Mouse (Mus musculus) spleen, postnatal 10 days (tissue): ENCODE measurements around the gene Cbr3.

Experiments used
- DNase-seq, 2 experiments: peaks; one replicate each; pipeline ENCODE4 v3.0.0; 2021 to 2022; ENCODE audit warnings: low spot score in 2 of 2

The Cbr3 gene

GRCm38 (mm10) chr16:93711411-93712188 is 28.6 kb downstream of the Cbr3 start, which contains the start of gene Dop1b:
Gene Dop1b, plus strand, starts transcription at chr16:93711904.
- DNase-seq: peak; percentile 100

- peak in 1 of 2 experiments; percentile 74 for DNase-seq
These were observed 29.3 kb downstream of the Cbr3 start for GRCm38 (mm10) chr16:93712189-93712885.

GRCm38 (mm10) chr16:93712966-93713365 is 30.0 kb downstream of the Cbr3 start:
- peak in 1 of 2 experiments; percentile 23 for DNase-seq

DNA sequence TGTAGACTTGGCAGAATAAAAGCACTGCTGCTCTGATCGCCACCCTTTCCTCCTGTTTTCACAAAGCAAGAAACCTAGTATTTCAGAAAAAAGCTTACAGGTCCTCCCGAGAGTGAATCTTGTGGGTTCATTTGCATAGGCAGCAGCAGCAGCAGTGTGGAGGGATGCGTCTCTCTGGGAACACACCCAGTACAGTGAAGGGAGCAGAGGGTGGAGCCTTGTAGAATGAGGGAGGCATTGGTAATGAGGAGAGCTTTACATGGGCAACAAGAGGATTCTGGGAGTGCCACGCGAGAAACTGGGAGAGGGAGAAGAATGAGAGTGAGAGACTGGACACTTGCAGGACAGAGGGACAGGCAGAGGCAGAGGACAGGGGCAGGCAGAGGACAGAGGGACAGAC is 31.4 kb downstream of the Cbr3 start:
- DNase-seq: peak; percentile 16 to 30

GRCm38 (mm10) chr16:93715826-93716225 is 32.8 kb downstream of the Cbr3 start:
- no peak for DNase-seq

GRCm38 (mm10) chr16:93717299-93717703 is 34.3 kb downstream of the Cbr3 start:
- DNase-seq: peak; percentile 56 to 85

- no peak for DNase-seq
These were observed 38.8 kb downstream of the Cbr3 start for GRCm38 (mm10) chr16:93721771-93722170.

GRCm38 (mm10) chr16:93722476-93722875 is 39.5 kb downstream of the Cbr3 start:
- no peak for DNase-seq

DNA sequence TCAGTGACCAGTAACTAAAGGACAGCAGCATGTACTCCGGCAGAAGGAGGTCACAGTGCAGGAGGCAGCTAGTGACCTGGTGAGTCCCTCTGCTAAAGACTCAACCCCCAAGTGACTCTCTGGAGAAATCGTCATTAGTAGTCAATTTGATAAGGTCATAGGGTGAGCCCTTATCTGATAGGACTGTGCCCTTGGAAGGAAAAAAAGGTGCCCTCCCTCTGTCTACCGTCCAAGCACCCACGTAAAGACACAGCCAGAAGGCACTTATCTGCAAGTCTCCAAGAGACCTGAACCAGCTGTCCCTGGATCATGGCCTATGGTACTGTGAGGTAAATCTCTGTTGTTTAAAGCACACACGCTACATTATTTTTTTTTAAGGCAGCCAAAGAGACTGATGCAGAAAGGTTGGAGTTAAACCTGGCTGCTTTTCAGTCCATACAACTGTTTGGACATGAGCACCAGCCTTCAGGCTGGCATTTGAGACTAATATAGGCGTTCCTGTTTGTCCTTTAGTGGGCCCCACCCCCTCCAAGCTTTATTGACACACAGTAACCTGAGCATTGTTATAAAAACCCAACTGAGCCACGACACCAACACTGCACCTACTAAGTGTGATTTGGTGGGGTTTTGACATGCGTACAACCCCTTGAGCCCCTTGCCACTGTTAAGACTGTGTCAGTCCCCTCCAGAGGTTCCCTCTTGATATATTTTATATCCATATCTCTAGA is 42.6 kb downstream of the Cbr3 start:
- no peak for DNase-seq

GRCm38 (mm10) chr16:93726186-93726585 is 43.2 kb downstream of the Cbr3 start:
- no peak for DNase-seq

DNA sequence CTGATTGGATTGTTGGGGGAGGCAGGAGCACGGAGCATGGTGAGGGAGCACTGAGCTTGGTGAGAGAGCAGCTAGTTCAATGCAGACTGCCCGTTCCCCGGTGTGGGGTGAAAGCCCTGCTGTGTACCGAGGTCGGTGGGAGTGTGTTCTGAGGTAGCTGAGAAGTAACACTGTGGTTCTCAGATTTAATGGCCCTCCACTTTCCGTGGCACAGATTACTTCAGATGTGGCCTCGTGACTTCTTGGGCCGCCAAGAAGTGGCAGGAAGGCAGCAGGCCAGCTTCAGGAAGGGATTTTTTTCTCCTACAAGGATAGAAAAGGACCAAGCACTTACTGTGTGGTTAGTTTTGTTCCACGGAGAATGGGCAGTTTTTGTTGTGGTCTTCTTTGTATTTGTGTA is 45.7 kb downstream of the Cbr3 start:
- DNase-seq: no peak

DNA sequence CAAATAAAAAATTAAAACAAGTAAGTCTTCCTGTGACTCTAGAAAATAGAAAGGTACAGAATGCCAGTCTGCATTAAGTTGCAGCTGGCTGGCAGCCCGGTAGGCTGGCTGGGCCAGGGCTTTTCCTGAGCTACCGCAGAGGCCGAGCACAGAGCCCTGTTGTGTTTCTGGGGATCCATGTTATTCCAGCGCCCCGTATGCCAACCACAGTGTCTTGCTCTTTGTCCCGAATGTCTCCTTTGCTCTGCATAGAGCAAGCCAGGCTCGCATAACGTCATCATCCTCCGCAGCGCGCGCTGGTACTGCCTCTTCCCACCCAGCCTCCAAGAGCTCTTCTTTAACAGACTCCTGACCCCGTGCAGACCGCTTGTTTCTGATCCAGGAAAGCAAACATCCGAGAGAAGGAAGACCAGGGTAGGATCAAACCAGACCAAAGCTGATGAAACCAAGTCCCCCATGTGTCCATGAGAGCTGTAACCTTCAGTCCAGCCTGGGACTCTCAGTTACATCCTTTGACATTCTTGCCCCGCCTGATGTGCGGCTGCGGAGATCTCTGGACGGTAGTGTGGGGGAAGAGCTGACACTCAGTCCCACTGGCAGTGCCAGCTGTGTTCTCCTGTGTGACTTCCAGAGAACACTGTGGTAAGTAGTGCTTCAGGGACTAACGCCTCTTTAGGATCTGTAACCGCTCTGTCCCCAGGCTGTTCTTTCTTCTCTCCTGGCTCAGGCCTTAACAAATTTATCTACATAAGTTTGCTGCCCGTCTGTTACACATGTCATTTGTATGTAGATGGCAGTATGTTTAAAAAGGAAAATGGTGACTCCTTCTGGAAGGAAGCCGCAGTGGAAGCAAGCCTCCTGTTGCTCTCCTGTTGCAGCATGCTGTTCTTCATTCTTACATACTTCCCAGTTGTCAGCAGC is 47.0 kb downstream of the Cbr3 start:
- no peak for DNase-seq

DNA sequence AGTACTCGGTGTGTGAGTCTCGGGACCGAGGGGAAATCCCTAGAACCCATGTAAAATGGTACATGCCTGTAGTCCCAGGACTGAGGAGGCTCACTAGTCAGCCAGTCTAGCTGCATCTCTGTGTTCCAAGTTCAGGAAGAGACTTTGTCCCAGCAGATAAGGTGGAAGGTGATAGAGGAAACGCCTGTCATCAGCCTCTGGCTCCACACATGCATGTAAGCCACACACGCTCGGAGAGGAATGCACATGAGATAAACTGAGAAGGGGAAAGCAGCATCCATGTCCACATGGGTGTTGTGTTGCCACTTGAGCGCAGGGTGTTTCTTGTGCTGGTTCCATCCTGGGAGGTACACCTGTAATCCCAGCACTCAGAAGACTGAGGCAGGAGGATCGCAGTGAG is 48.3 kb downstream of the Cbr3 start:
- no peak for DNase-seq

GRCm38 (mm10) chr16:93732875-93733569 is 50.0 kb downstream of the Cbr3 start:
- DNase-seq: no peak

DNA sequence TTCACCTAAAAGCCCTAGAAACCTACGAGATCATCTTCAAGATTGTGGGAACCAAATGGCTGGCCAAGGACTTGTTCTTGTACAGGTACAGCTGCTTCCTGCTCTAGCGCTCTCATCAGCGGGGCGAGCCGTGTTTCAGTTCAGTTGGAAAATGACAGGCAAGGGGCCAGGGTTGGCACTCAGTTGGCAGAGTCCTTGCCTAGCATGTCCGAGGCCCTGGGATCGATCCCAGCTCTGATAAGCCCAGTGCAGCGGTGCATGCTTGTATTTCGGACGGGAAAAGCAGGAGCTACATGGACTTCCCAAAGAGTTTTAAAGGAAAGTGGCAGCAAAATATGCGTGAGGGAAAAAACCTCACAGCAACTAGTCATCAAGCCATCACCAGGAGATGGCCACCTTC is 56.2 kb downstream of the Cbr3 start:
- no peak for DNase-seq
